Mouse (Mus musculus) fat pad, adult 2 months (tissue): ENCODE results near the gene Olfr70.
A peak's percentile ranks its signal among the peaks of the same experiment; 100 is the strongest.

Source experiments
- DNase-seq: peaks from one replicate; pipeline ENCODE4 v3.0.0-alpha.2; 2011; ENCODE audit warnings: low read depth, low spot score; ENCODE audit errors: extremely low read depth

The Olfr70 gene

DNA sequence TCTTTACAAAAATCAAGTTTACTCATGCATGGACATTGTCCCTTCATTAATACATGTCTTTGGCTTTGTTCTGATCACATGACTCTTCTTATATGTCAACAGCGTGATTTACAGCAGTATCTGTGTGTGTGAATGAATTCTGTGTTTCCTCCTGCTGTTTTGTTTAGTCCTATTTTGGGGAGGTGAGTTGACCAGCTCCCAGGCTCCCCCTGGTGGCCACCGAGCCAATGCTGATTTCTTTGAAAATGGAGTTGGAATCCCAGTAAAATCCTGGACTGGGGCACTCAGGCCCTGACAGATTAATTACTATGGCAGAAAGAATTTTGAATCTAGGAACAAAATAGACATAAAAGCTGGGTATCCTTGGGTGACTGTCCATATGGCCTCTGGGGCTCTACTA is 11.2 kb upstream of the Olfr70 start:
- DNase-seq, result no peak

DNA sequence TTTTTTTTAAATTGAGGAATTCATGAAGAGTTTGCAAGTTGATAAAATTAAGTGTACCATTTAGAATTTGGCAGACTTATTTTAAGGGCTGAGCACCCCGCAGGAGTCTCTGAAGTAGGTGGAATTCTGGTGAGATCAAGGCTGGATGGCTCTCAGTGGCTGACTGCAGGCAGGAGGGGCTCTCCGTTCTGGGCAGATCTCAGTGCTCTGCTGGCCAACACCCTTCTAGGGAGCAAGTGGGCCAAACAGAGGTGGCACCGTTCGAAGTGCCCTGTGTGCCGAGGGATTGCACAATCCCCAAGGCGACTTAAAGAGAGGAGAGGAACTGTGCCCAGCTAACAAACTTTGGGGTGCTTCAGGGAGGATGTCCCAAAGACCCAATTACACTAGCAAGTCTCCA is 9.3 kb upstream of the Olfr70 start, which contains the start of gene Olfr71:
Olfr71 (minus strand) TSS at position 387 of the 400 bp plus-strand sequence.
- no peak for DNase-seq

DNA sequence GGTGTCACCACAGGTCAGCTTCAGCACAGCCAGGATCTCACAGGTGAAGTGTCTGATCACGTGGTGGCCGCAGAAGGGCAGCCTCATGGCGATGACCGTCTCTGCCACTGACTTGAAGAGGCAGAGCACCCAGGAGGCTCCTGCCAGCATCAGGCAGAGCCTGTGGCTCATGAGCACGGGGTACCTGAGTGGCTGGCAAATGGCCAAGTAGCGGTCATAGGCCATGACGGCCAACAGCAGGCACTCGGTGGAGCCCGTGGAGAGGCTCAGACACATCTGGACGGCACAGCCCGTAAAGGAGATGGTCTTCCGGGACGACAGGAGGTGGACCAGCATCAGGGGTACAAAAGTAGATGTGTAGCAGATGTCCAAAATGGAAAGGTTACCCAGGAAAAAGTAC is 5.4 kb upstream of the Olfr70 start:
- no peak for DNase-seq

GRCm38 (mm10) chr4:43703851-43704250 is 3.2 kb upstream of the Olfr70 start:
- no peak for DNase-seq

DNA sequence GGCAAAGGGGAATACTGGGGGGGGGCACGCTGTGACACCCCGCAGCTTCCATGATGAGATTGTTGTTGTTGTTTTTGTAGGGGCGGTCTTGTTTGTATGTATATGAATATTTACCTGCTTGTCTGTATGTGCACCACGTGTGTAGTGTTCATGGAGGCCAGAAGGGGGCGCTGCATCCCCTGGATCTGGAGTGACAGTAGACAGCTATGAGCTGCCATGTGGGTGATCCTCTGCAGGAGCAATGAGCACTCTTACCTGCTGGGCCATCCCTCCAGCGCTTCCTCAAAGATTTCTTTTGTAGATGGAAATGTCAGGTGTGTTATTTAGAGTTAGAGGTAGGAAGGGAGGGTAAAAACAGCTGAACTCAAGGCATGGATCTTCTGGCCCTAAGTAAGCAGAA is 2.8 kb upstream of the Olfr70 start:
- no peak for DNase-seq

DNA sequence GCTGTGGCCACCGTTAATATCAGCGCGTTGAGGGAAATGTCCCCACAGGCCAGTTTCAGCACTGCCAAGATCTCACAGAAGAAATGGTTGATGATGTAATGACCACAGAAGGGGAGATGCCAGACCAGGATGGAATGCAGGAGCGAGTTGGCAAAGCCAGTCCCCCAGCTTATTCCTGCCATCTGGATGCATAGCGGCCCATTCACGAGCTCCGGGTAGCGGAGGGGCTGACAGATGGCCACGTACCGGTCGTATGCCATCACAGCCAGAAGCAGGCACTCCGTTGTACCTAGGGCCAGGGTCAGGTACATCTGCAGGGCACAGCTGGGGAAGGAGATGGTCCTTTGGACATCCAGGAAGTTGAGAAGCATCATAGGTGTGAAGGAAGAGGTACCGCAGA is 4.0 kb downstream of the Olfr70 start:
- DNase-seq, result no peak

- DNase-seq, result no peak
These were observed 5.3 kb downstream of the Olfr70 start for GRCm38 (mm10) chr4:43695249-43695671.

- DNase-seq, result no peak
These were observed 6.0 kb downstream of the Olfr70 start for GRCm38 (mm10) chr4:43694439-43695248.

- peak; percentile 54 for DNase-seq
These were observed 6.8 kb downstream of the Olfr70 start for GRCm38 (mm10) chr4:43693806-43694241.

DNA sequence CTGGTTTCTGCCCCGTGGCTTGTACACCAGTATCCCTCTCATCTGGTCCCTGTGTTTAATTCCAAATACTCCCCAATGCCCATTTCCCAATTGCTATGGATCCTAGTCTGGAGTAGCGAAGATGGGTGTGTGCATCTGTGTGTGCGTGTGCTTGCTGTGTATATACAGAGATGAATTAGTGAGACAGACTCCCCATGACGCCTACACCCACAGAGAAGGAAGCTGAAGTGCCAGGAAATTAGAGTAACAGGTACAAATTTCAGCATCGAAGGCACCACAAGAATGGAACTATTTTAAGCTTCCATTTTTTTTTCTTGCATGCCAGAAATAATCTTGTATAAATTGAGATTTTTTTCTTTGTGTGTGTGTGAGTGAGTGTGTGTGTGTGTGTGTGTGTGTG is 9.6 kb downstream of the Olfr70 start:
- DNase-seq, result no peak

- DNase-seq, result no peak
These were observed 10.6 kb downstream of the Olfr70 start for GRCm38 (mm10) chr4:43690021-43690420.

DNA sequence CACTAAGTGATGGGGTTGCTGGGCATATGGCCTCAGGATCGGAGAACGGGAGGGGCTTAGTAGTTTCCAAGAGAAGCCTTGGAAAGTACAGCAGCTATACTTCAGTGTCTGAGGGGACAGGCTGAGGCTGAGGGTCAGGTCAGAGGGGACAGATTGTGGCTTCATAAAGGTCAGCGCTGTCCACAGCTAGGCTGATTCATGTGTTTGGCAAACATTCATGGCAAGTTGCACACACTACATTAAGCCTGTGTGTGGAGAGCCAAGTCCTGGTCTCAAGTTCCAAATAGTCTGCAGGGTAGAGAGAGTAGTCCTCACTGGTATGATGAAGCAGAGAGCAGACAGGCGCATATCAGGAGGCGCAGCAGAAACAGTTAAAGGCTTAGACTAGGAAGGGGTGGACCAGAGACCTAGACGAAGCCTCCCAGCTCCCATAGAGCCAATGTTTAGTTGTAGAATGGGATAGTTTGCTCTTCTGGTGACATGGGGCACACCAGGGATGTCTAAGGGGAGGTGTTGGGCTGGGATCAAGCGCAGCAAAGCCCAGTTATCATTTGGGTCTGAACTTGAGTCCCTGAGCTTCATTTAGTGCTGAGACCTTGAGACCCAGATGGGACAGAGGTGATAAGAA is 21.1 kb downstream of the Olfr70 start:
- DNase-seq, result no peak

GRCm38 (mm10) chr4:43678541-43678940 is 22.1 kb downstream of the Olfr70 start:
- DNase-seq, result no peak

DNA sequence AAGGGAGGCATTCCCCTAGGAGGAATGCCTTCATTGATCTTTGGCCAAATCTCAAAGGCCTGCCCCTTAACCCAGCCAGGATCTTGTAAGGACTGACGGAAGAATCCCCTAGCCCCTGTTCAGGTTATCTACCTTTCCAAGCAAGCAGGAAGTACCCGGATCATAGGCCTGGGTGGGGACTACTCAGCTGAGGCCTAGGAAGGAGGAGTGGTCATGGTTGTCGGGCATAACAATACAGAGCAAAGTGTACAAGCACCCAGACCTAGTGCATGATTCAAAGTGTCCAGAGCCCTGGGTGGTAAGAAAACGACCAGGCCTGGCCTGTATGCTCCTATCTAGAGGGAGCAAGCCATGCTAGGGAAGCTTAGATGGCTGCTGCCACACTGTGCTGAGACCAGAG is 25.0 kb downstream of the Olfr70 start:
- no peak for DNase-seq

- no peak for DNase-seq
These were observed 25.6 kb downstream of the Olfr70 start for GRCm38 (mm10) chr4:43674974-43675373.

- no peak for DNase-seq
These were observed 26.9 kb downstream of the Olfr70 start for GRCm38 (mm10) chr4:43673703-43674102.

DNA sequence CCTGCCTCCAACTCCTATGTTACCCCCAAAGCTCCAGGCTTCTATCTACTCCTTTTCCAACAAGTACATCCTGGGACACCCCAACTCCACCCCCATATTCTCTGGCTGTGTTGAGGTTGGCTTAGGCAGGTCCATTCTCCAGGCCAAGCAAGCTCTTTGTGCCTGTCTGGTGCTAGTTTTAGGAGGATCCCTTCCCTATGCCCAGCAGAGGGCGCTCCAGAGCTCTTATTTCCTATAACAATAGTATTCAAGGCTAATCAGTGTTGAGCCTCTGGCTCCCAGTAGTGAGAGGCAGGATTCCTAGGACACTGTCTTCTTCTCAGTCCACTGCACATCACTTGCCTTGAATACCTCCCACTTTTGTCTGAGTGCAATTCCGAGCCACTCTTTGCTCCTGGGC is 28.5 kb downstream of the Olfr70 start:
- no peak for DNase-seq

- no peak for DNase-seq
These were observed 31.2 kb downstream of the Olfr70 start for GRCm38 (mm10) chr4:43669428-43669794.

DNA sequence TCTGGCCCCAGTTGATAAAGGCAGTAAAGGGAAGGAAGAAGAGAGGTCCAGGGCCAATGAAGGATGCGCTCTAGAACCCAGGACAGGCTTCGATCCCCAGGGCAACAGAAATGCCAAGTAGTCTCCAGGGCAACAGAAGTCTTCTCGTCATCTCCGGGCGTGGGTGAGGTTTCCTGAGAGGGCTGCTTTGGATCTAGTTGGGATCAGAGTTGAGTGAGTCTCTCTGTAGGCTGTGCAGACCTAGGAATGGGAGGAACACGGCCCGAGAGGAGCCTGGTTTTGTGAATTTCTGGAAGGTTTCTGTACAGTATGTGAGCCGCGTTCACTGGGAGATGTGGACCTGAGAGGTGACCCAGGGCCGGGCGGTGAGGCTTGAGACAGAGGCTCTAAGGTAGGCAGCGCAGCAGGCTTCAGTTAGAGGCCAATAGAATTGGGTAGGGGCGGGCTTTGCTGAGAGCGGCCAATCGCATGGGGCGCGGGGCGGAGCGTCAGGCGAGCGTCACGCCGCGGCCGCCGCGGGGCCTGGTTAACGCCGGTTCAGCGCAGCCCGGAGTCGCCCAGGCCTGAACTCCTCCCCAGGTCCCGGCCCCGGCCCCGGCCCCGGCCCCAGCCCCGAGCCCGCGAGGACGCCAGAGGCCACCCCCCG is 31.7 kb downstream of the Olfr70 start, which contains the start of the genes Tmem8b and Fam221b:
Tmem8b (plus strand) TSS at position 190 of the 646 bp plus-strand sequence.
Fam221b (minus strand) TSS at position 364 of the 646 bp plus-strand sequence.
- DNase-seq, result peak; percentile 16

- DNase-seq, result no peak
These were observed 34.2 kb downstream of the Olfr70 start for GRCm38 (mm10) chr4:43666412-43666811.

DNA sequence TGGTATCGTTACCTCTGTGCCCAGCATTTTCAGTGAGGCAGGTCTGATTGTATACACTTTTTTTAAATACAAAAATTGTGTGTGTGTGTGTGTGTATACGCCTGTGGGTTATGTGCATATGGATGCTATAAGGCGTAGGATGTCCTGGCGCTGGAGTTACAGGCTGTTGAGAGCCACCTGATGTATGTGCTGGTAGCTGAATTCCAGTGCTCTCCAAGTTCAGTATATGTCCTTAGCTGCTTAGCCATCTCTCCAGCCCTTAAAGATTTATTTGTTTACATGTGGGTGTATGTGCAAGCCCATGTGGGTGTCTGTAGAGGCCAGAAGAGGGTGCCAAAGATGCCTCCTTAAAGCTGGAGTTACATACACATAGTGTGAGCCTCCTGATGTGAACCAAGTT is 43.5 kb downstream of the Olfr70 start:
- DNase-seq, result no peak
